Comparison of ENCODE assay signal across 2 mouse cellular contexts in the genomic region with DNA sequence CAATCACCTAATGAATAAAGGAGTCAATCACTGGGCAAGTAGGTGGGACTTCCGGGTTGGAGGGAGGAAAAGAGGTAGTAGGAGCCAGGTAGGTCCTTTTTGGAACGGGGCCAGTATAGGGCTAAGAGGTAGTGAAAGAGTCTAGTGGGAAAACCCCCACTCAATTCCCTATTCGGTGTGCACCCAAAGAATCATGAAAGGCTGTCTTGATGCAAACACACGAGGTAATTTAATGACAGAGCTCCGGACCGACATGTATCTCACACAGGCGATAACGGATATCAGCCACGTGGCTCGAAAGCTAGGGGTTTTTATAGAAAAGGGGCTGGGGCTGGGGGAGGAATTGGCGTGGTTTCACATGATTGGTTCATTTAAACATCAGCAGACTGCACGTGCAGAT.
TF ChIP-seq lines count a peak whose summit lies in the region.

No protein-coding gene starts in this region.

TF ChIP-seq in CH12.LX, 34 proteins besides CTCF, POLR2A, EP300 and RAD21:
- TF ChIP-seq JUND (conservative IDR thresholded peaks at IDR 0.05; ENCODE audit: low read depth, low read length) (no peak), IRF4 (IDR thresholded peaks at IDR 0.05; ENCODE audit: low read depth, low read length) (peak; percentile 25; the same call in 1 of the 2 replicates)

TF ChIP-seq in ES-E14, 5 proteins besides CTCF, POLR2A, EP300 and RAD21:
- TF ChIP-seq MAFK (IDR thresholded peaks at IDR 0.05; ENCODE audit: insufficient read depth, low read depth, low read length) (no peak), CHD2 (IDR thresholded peaks at IDR 0.05; ENCODE audit: low read depth, low read length) (no peak), HCFC1 (IDR thresholded peaks at IDR 0.05; ENCODE audit: borderline replicate concordance, insufficient read depth, low read length) (no peak), ZC3H11A (IDR thresholded peaks at IDR 0.05; ENCODE audit: borderline replicate concordance, low read depth, low read length) (no peak), ZNF384 (IDR thresholded peaks at IDR 0.05; ENCODE audit: low read depth, low read length) (no peak)
